Mouse (Mus musculus) ES-E14 (cell line): Measurements from ENCODE around the gene Tmem127. TPM values are rescaled to one million over a fixed set of nuclear protein-coding genes. Genes with fewer than 3 reads are reported as not detected.
"Not testable (repeated sequence)": the region's sequence is repeated elsewhere in the genome, so short reads cannot be mapped to it uniquely, and the experiment has no call there.

Experiments used
- DNase-seq: peaks from one replicate; pipeline ENCODE4 v3.0.0-alpha.2; 2013; ENCODE audit warnings: low read depth, low spot score
- H3K27ac ChIP-seq: 2 replicates; pipeline ENCODE4 v1.5.1; 2012; ENCODE audit warnings: low read depth, mild to moderate bottlenecking, low read length, moderate library complexity, mixed read lengths; ENCODE audit not compliant: poor library complexity, insufficient read depth, severe bottlenecking
- H3K36me3 ChIP-seq: 2 replicates; pipeline ENCODE4 v1.6.1; 2012; ENCODE audit warnings: mild to moderate bottlenecking, low read length, moderate library complexity, mixed read lengths; ENCODE audit not compliant: control insufficient read depth, poor library complexity, insufficient read depth, severe bottlenecking
- H3K4me1 ChIP-seq, 2 experiments: fragments of 150-350 bp in 1 of 2; sonication (generic) in 1 of 2; 2 replicates each; pipeline ENCODE4 v1.6.1; 2012; ENCODE audit warnings: low read length in 2 of 2, mild to moderate bottlenecking in 1 of 2, mixed read lengths in 1 of 2; ENCODE audit not compliant: control insufficient read depth in 2 of 2, insufficient read depth in 2 of 2, poor library complexity in 1 of 2
- H3K4me3 ChIP-seq, 2 experiments: fragments of 150-350 bp in 1 of 2; sonication (generic) in 1 of 2; 2 replicates each; pipeline ENCODE4 v1.5.1; 2012; ENCODE audit warnings: low read length in 2 of 2, low read depth in 1 of 2, mild to moderate bottlenecking in 1 of 2, mixed read lengths in 1 of 2; ENCODE audit not compliant: insufficient read depth in 1 of 2, poor library complexity in 1 of 2, severe bottlenecking in 1 of 2
- H3K9ac ChIP-seq: 2 replicates; pipeline ENCODE4 v1.6.1; 2012; ENCODE audit warnings: low read depth, mild to moderate bottlenecking, low read length, mixed read lengths; ENCODE audit not compliant: poor library complexity, insufficient read depth, severe bottlenecking
- H3K9me3 ChIP-seq: fragments of 150-350 bp; sonication (generic); 2 replicates; pipeline ENCODE4 v1.6.1; 2012; ENCODE audit warnings: low read depth, mild to moderate bottlenecking, low read length; ENCODE audit not compliant: control insufficient read depth, insufficient read depth
- CHD2 ChIP-seq: IDR thresholded peaks from 2 replicates; pipeline ENCODE4 v1.6.1; 2014; ENCODE audit warnings: mild to moderate bottlenecking, low read depth, low read length, inconsistent platforms
- HCFC1 ChIP-seq: IDR thresholded peaks from 2 replicates; pipeline ENCODE4 v1.6.1; 2012; ENCODE audit warnings: low read length, inconsistent platforms, borderline replicate concordance; ENCODE audit not compliant: insufficient read depth
- MAFK ChIP-seq: IDR thresholded peaks from 2 replicates; pipeline ENCODE4 v1.6.1; 2014; ENCODE audit warnings: mild to moderate bottlenecking, low read depth, low read length, inconsistent platforms; ENCODE audit not compliant: insufficient read depth
- ZC3H11A ChIP-seq: IDR thresholded peaks from 2 replicates; pipeline ENCODE4 v1.6.1; 2012; ENCODE audit warnings: low read depth, mild to moderate bottlenecking, inconsistent platforms, low read length, borderline replicate concordance
- ZNF384 ChIP-seq: IDR thresholded peaks from 2 replicates; pipeline ENCODE4 v1.6.1; 2012; ENCODE audit warnings: low read depth, low read length, inconsistent platforms
- in situ Hi-C, 2 experiments: fragments of 600-800 bp; cut with MboI; formaldehyde crosslinking; loops; one replicate each; pipeline ENCODE4 v1.15.1; 2025; ENCODE audit warnings: low sequenced_read_pairs in 2 of 2, inconsistent platforms in 1 of 2; ENCODE audit not compliant: unreplicated experiment in 2 of 2
- total RNA-seq: library from RNA; depleted of rRNA; stranded (reverse); fragments of 300-350 nt; gene quantifications from 2 replicates; pipeline ENCODE4 v1.2.3, GENCODE M21; 2012

Gene Tmem127
- total RNA-seq, 1 experiment: 18.9 TPM

DNA sequence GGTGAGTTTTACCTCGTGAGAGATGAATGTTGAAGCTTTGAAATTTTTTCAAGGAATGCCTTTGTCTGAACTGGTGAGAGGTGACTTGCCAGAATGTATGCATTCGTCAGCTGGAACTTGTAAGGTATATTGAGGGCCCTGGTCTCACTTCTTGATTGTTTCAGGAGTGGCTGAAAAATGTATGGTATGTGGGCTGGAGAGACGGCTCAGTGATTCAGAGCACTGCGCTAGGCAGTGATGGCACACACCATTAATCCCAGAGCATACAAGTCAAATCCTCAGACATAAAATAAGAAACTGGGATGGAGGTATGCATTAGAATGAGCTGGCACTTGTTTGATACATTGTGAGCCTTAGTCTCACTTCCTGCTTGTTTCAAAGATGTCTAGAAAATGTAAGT is 44.5 kb downstream of the Tmem127 start:
- Histone ChIP-seq H3K4me1 (no peaks in the 10 kb centered on the region), H3K9me3 (no peaks in the 10 kb centered on the region), H3K9ac (no peak overlapping the region), H3K27ac (no peak overlapping the region), H3K4me3 (no peak overlapping the region), H3K36me3 (peaks cover 11% of the 10 kb centered on the region)
- in situ Hi-C loops: no loop called here
- TF ChIP-seq CHD2 (no peak), HCFC1 (no peak), ZC3H11A (no peak), MAFK (no peak), ZNF384 (no peak)
- no peak for DNase-seq

DNA sequence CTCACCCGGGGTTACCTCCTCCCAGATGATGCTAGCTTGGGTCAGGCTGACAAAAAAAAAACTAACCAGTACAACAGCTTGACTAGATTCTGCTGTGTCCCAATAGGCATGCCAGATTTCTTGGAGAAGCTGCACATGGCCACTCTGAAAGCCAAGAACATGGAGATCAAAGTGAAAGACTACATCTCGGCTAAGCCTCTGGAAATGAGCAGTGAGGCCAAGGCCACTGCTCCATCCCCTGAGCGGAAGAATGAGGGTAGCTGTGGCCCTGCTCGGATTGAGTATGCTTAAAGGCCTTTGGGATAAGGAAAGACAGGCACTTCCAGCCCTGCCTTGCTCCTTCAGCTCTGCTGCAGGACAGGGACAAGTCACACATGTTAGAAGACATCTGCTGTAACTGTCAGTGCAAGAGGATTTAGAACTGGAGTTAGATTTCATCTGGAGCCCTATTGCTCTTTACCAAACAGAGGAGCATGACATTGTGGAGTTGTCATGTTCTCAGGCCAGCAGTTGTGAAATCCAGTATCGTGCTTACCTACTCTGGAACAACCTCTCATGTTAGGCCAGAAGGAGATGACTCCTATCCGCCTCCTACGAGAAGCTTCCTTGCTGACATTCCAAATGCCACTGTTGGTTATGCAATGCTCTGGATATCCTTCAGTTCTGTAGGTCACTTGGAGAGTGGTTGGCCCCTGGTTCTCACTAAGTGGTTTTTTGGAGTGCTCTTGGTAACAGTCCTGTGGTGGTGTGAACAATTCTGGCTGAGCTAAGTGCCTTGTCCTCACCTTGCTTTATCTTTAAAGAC is 49.5 kb downstream of the Tmem127 start:
- in situ Hi-C loops: no loop called here
- Histone ChIP-seq H3K4me3 (no peak overlapping the region), H3K4me1 (peaks cover 0 to 6% of the 10 kb centered on the region in 2 experiments; a peak in 2 of 4 replicates), H3K9ac (no peak overlapping the region), H3K27ac (no peak overlapping the region), H3K36me3 (peaks cover 15% of the 10 kb centered on the region), H3K9me3 (no peaks in the 10 kb centered on the region)
- no peak for TF ChIP-seq MAFK
- no peak for TF ChIP-seq ZC3H11A
- no peak for TF ChIP-seq CHD2
- TF ChIP-seq ZNF384: no peak
- no peak for DNase-seq

GRCm38 (mm10) chr2:127298056-127298455 is 50.3 kb downstream of the Tmem127 start:
- peaks cover 14% of the 10 kb centered on the region for H3K36me3 ChIP-seq
- TF ChIP-seq MAFK: no peak
- TF ChIP-seq CHD2: no peak
- no peak for TF ChIP-seq HCFC1
- no peak for TF ChIP-seq ZC3H11A
- TF ChIP-seq ZNF384: no peak
- no peak overlapping the region for H3K27ac ChIP-seq
- H3K9ac ChIP-seq: no peak overlapping the region
- H3K4me3 ChIP-seq: no peak overlapping the region
- peaks cover 0 to 6% of the 10 kb centered on the region in 2 experiments; a peak in 2 of 4 replicates for H3K4me1 ChIP-seq
- no peak for DNase-seq
- in situ Hi-C loops: no loop called here
- H3K9me3 ChIP-seq: no peaks in the 10 kb centered on the region

DNA sequence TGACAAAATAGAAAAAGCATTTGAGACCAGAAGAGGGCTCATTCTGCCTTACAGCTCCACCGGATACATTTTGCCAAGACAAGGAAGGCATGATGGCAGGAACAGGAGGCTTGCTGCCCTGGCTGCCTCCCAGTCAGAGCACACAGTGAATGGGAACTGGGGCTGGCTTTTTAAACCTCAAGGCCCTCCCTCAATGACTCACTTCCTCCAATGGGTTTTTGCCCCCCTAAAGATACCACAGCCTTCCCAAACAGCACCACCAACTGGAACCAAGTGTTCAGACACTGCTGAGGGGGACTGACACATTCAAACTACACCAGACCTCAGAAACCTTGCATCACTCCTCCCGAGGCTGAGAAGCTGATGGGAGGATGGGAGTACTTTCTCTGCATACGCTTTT is 53.0 kb downstream of the Tmem127 start:
- Histone ChIP-seq H3K36me3 (peaks cover 14% of the 10 kb centered on the region), H3K27ac (no peak overlapping the region), H3K4me1 (peaks cover 0 to 6% of the 10 kb centered on the region in 2 experiments; a peak in 2 of 4 replicates), H3K4me3 (no peak overlapping the region), H3K9me3 (no peaks in the 10 kb centered on the region), H3K9ac (no peak overlapping the region)
- no peak for DNase-seq
- TF ChIP-seq CHD2 (no peak), ZC3H11A (no peak), HCFC1 (no peak), MAFK (no peak), ZNF384 (no peak)
- in situ Hi-C loops: no loop called here

DNA sequence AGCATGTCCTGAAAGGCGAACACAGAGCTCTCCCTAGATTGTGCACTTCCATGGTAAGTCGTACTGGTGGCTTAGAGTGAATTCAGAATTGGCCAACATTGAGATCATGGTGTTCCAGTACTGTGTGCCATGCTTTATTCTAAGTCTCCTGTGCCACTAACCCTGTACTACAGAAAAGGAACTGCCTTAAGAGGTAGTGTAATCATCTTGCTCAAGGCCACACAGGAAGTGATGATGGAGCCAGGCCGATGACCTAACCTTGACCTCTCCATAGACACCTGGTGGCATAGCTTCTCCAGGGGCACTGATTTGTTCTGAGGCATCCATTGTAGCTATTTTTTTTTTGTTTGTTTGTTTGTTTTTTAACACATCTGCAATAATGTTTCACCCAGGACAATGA is 54.2 kb downstream of the Tmem127 start:
- in situ Hi-C loops: no loop called here
- H3K27ac ChIP-seq: no peak overlapping the region
- no peak overlapping the region for H3K4me3 ChIP-seq
- H3K9ac ChIP-seq: no peak overlapping the region
- peaks cover 13% of the 10 kb centered on the region for H3K36me3 ChIP-seq
- TF ChIP-seq CHD2 (no peak), ZC3H11A (no peak), ZNF384 (no peak), MAFK (no peak)
- no peak for DNase-seq
- H3K4me1 ChIP-seq: peaks cover 0 to 6% of the 10 kb centered on the region in 2 experiments; a peak in 2 of 4 replicates
- no peaks in the 10 kb centered on the region for H3K9me3 ChIP-seq

- H3K4me1 ChIP-seq, H3K36me3 ChIP-seq, H3K9ac ChIP-seq, DNase-seq, in situ Hi-C loops, H3K9me3 ChIP-seq, H3K27ac ChIP-seq, H3K4me3 ChIP-seq: not testable (repeated sequence)
These were observed 56.5 kb downstream of the Tmem127 start for GRCm38 (mm10) chr2:127304192-127304591.
